Mouse (Mus musculus) kidney, embryonic 16.5 days (tissue): ENCODE results near the gene Ccdc9. TPM values are rescaled to one million over a fixed set of nuclear protein-coding genes. Genes with fewer than 3 reads are reported as not detected.

ENCODE experiments used
- ATAC-seq: fragments of 200-750 bp; cut with Nextera tagmentation; 2 replicates; pipeline ENCODE4 v1.8.0; 2017; ENCODE audit warnings: moderate TSS enrichment; ENCODE audit not compliant: low FRiP score, low TSS enrichment
- H3K27ac ChIP-seq: fragments of 300-500 bp; sonication (generic); 2 replicates; pipeline ENCODE4 v1.5.1; 2014; ENCODE audit warnings: low read length
- H3K27me3 ChIP-seq: fragments of 300-500 bp; sonication (generic); 2 replicates; pipeline ENCODE4 v1.6.1; 2014; ENCODE audit warnings: low read length, control low read depth, mixed read lengths; ENCODE audit not compliant: insufficient read depth
- H3K36me3 ChIP-seq: fragments of 300-500 bp; sonication (generic); 2 replicates; pipeline ENCODE4 v1.6.1; 2014; ENCODE audit warnings: low read length, control low read depth, mixed read lengths; ENCODE audit not compliant: insufficient read depth
- H3K4me1 ChIP-seq: fragments of 300-500 bp; sonication (generic); 2 replicates; pipeline ENCODE4 v1.6.1; 2014; ENCODE audit warnings: low read length, control low read depth, mixed read lengths; ENCODE audit not compliant: insufficient read depth
- H3K4me2 ChIP-seq: fragments of 300-500 bp; sonication (generic); replicated peaks from 2 replicates; pipeline ENCODE4 v1.6.1; 2014; ENCODE audit warnings: low read depth, low read length
- H3K4me3 ChIP-seq: fragments of 300-500 bp; sonication (generic); 2 replicates; pipeline ENCODE4 v1.5.1; 2014; ENCODE audit warnings: mild to moderate bottlenecking, low read length
- H3K9ac ChIP-seq: fragments of 300-500 bp; sonication (generic); replicated peaks from 2 replicates; pipeline ENCODE4 v1.6.1; 2014; ENCODE audit warnings: low read length
- H3K9me3 ChIP-seq: fragments of 300-500 bp; sonication (generic); 2 replicates; pipeline ENCODE4 v1.6.1; 2016; ENCODE audit warnings: low read length, control low read depth
- WGBS: fragments of 180-500 bp; shearing (Covaris S2); extraction: QIAGEN DNeasy Blood & Tissue Kit; methylation state at CpG from one replicate; pipeline ENCODE4 v1.1.7; 2014; 5-methylcytosine and 5-hydroxymethylcytosine counted together
- polyA plus RNA-seq: library from polyadenylated mRNA; unstranded; fragments of >200 nt; fragmentation: Nextera tagmentation; extraction: Ambion mirVana; gene quantifications from 2 replicates; pipeline ENCODE4 v1.2.1, GENCODE M21; 2015

Gene Ccdc9
- polyA plus RNA-seq, 1 experiment from 2014 or later, result 31.2 TPM

GRCm38 (mm10) chr7:16314221-16314775 lies 27.7 kb upstream of the Ccdc9 start:
- Histone ChIP-seq H3K9me3 (no peaks in the 10 kb centered on the region), H3K27me3 (no peaks in the 10 kb centered on the region), H3K9ac (peak overlapping the region; percentile 93), H3K4me1 (peaks cover 34% of the 10 kb centered on the region), H3K4me2 (peak overlapping the region; percentile 100), H3K36me3 (no peaks in the 10 kb centered on the region), H3K27ac (peak overlapping the region; percentile 97), H3K4me3 (peak overlapping the region; percentile 89)
- WGBS, result 9% methylated on average over 13 of the region's 13 CpGs
- no peak; the same call in 1 of the 2 replicates for ATAC-seq

- H3K4me2 ChIP-seq, result peak overlapping the region; percentile 100
- no peaks in the 10 kb centered on the region for H3K36me3 ChIP-seq
- peak overlapping the region; percentile 93 for H3K9ac ChIP-seq
- H3K27me3 ChIP-seq, result no peaks in the 10 kb centered on the region
- ATAC-seq, result peak; percentile 66
- H3K9me3 ChIP-seq, result no peaks in the 10 kb centered on the region
- peaks cover 40% of the 10 kb centered on the region for H3K4me1 ChIP-seq
- WGBS, result 0% methylated on average over 53 of the region's 66 CpGs
- H3K4me3 ChIP-seq, result peak overlapping the region; percentile 89
- peak overlapping the region; percentile 97 for H3K27ac ChIP-seq
These were observed 27.1 kb upstream of the Ccdc9 start for GRCm38 (mm10) chr7:16313481-16314220.

- 0% methylated on average over 12 of the region's 12 CpGs for WGBS
- ATAC-seq, result peak; percentile 25
- peak overlapping the region; percentile 93 for H3K9ac ChIP-seq
These were observed 26.2 kb upstream of the Ccdc9 start for GRCm38 (mm10) chr7:16312672-16313311.

GRCm38 (mm10) chr7:16312011-16312671 lies 25.5 kb upstream of the Ccdc9 start:
- WGBS, result under 1% methylated on average over 45 of the region's 49 CpGs
- H3K9me3 ChIP-seq, result no peaks in the 10 kb centered on the region
- H3K27ac ChIP-seq, result peak overlapping the region; percentile 97
- peak; percentile 9; the same call in 1 of the 2 replicates for ATAC-seq
- H3K36me3 ChIP-seq, result no peaks in the 10 kb centered on the region
- H3K4me1 ChIP-seq, result peaks cover 44% of the 10 kb centered on the region
- peak overlapping the region; percentile 100 for H3K4me2 ChIP-seq
- H3K27me3 ChIP-seq, result no peaks in the 10 kb centered on the region
- peak overlapping the region; percentile 89 for H3K4me3 ChIP-seq
- peak overlapping the region; percentile 93 for H3K9ac ChIP-seq

More at GRCm38 (mm10) chr7:16312672-16313311, 26.2 kb upstream of the Ccdc9 start:
- no peaks in the 10 kb centered on the region for H3K27me3 ChIP-seq
- peaks cover 44% of the 10 kb centered on the region for H3K4me1 ChIP-seq
- H3K36me3 ChIP-seq, result no peaks in the 10 kb centered on the region
- peak overlapping the region; percentile 89 for H3K4me3 ChIP-seq
- peak overlapping the region; percentile 100 for H3K4me2 ChIP-seq
- no peaks in the 10 kb centered on the region for H3K9me3 ChIP-seq
- H3K27ac ChIP-seq, result peak overlapping the region; percentile 97

GRCm38 (mm10) chr7:16311453-16312004 lies 24.9 kb upstream of the Ccdc9 start:
- Histone ChIP-seq H3K27ac (peak overlapping the region; percentile 97), H3K27me3 (no peaks in the 10 kb centered on the region), H3K4me1 (peaks cover 44% of the 10 kb centered on the region), H3K4me2 (peak overlapping the region; percentile 100), H3K9me3 (no peaks in the 10 kb centered on the region), H3K9ac (peak overlapping the region; percentile 93), H3K4me3 (peak overlapping the region; percentile 89), H3K36me3 (no peaks in the 10 kb centered on the region)
- 3% methylated on average over 14 of the region's 14 CpGs for WGBS
- no peak for ATAC-seq

GRCm38 (mm10) chr7:16310521-16311452 lies 24.2 kb upstream of the Ccdc9 start:
- Histone ChIP-seq H3K27ac (peak overlapping the region; percentile 56), H3K36me3 (no peaks in the 10 kb centered on the region), H3K9ac (peak overlapping the region; percentile 62), H3K4me2 (peak overlapping the region; percentile 100), H3K27me3 (no peaks in the 10 kb centered on the region), H3K9me3 (no peaks in the 10 kb centered on the region), H3K4me1 (peaks cover 44% of the 10 kb centered on the region), H3K4me3 (peak overlapping the region; percentile 89)
- WGBS, result 0% methylated on average over 31 of the region's 31 CpGs
- peak; percentile 0; the same call in 1 of the 2 replicates for ATAC-seq

- H3K27me3 ChIP-seq, result no peaks in the 10 kb centered on the region
- H3K9ac ChIP-seq, result peak overlapping the region; percentile 62
- H3K4me1 ChIP-seq, result peaks cover 44% of the 10 kb centered on the region
- under 1% methylated on average over 41 of the region's 56 CpGs for WGBS
- no peaks in the 10 kb centered on the region for H3K9me3 ChIP-seq
- H3K4me2 ChIP-seq, result peak overlapping the region; percentile 100
- H3K36me3 ChIP-seq, result no peaks in the 10 kb centered on the region
- peak overlapping the region; percentile 68 for H3K27ac ChIP-seq
- peak; percentile 3; the same call in 1 of the 2 replicates for ATAC-seq
- H3K4me3 ChIP-seq, result peak overlapping the region; percentile 89
These were observed 23.5 kb upstream of the Ccdc9 start for GRCm38 (mm10) chr7:16310020-16310520.

GRCm38 (mm10) chr7:16309318-16310019 lies 22.9 kb upstream of the Ccdc9 start:
- Histone ChIP-seq H3K27me3 (no peaks in the 10 kb centered on the region), H3K4me1 (peaks cover 44% of the 10 kb centered on the region), H3K4me2 (peak overlapping the region; percentile 100), H3K36me3 (no peaks in the 10 kb centered on the region), H3K4me3 (peak overlapping the region; percentile 89), H3K27ac (peak overlapping the region; percentile 68), H3K9ac (peak overlapping the region; percentile 62), H3K9me3 (no peaks in the 10 kb centered on the region)
- WGBS, result 0% methylated on average over 60 of the region's 61 CpGs
- peak; percentile 44 for ATAC-seq
